15 mouse cellular contexts compared by ENCODE assay signal in genomic region chr1:191588749-191589148, GRCm38 (mm10).
"Had no signal": no experiment of that assay in that cellular context is flagged by ENCODE, and none has a peak within 500 bp of the region (broad histone marks: within the 10 kb centered on the region; RNA-seq: fewer than 3 reads in every experiment).

No protein-coding gene starts in this region.

- H3K4me1 ChIP-seq: neural tube, embryonic 15.5 days; stomach, embryonic 15.5 days had no signal

- H3K4me3 ChIP-seq: neural tube, embryonic 15.5 days; stomach, embryonic 15.5 days had no signal

- H3K4me2 ChIP-seq: neural tube, embryonic 15.5 days; stomach, embryonic 15.5 days had no signal

- H3K9ac ChIP-seq: neural tube, embryonic 15.5 days; stomach, embryonic 15.5 days had no signal

- H3K9me3 ChIP-seq: neural tube, embryonic 15.5 days; stomach, embryonic 15.5 days had no signal

- H3K27ac ChIP-seq: neural tube, embryonic 15.5 days; stomach, embryonic 15.5 days; stomach, postnatal 0 days had no signal

- DNase-seq: retina, postnatal 1 day; right cerebral cortex, adult 18-20 months; right cerebral cortex, postnatal 14 days; right cerebral cortex, postnatal 25 days; right cerebral cortex, postnatal 4 days; spleen, adult 18-20 months; thymus, adult 18-20 months; thymus, adult 2 months; thymus, postnatal 14 days; thymus, postnatal 25 days; thymus, postnatal 36 days; thymus, postnatal 4 days had no signal

- H3K27me3 ChIP-seq: neural tube, embryonic 15.5 days; stomach, embryonic 15.5 days had no signal
